Mouse (Mus musculus): ENCODE measurements at regions not wholly inside any gene's neighbourhood (a gene's known extent, or its start where the extent isn't known, plus 50 kb on each side); places are given as distances from the start of the nearest gene placed in this dataset.

GRCm38 (mm10) chr15:44288181-44288580 is 4154.0 kb downstream of the 9330182O14Rik start:
- no peak for TF ChIP-seq CTCF (conservative IDR thresholded peaks at IDR 0.05)
- DNase-seq (ENCODE audit: low spot score in 2 of 2) = no peak
- no peak overlapping the region for H3K27ac ChIP-seq
- H3K4me3 ChIP-seq = no peak overlapping the region

DNA sequence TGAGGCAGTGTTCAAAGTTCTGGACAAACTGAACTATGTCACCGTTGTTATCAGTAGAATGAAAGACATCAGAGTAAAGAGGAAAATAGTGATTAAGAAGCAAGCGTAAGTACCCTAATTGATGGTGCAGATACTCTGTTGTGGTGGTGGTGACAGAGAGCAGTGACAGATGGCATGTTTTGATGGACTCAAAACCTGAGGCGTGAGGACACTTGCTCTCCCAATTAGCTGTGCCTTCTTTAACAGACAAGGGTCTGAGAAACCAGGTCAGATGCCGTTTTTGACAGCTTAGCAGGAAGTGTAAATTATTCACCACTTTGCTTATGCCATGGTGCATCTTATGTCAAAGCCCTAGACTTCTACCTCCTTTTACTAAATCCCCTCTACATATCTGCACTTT is 4154.5 kb downstream of the 9330182O14Rik start:
- no peak for TF ChIP-seq CTCF (conservative IDR thresholded peaks at IDR 0.05)
- DNase-seq (ENCODE audit: low spot score in 2 of 2) = no peak
- Histone ChIP-seq H3K4me3 (no peak overlapping the region), H3K27ac (no peak overlapping the region)

GRCm38 (mm10) chr15:44301491-44301890 is 4167.3 kb downstream of the 9330182O14Rik start:
- no peak for DNase-seq (ENCODE audit: low spot score in 2 of 2)
- Histone ChIP-seq H3K27ac (peak overlapping the region; percentile 46), H3K4me3 (no peak overlapping the region)
- TF ChIP-seq CTCF (conservative IDR thresholded peaks at IDR 0.05) = no peak

DNA sequence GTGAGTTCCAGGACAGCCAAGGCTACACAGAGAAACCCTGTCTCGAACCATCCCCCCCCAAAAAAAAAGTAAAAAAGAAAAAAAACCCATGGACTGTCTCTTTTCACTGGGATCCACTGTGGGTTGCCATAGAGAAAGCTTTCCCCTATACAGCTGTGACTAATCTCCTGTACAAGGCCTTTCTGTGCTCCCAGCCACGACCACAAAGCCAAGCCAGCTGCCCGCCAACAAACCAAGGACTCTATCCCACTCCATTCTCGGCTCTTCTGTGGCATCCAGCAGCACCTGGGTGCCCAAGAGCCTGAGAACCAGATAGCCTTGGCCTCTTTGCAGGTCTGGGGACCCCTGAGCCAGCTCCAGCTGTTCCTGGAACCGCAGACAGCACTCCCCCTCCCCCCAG is 4176.7 kb downstream of the 9330182O14Rik start:
- no peak for DNase-seq (ENCODE audit: low spot score in 2 of 2)
- no peak overlapping the region for H3K4me3 ChIP-seq
- no peak for TF ChIP-seq CTCF (conservative IDR thresholded peaks at IDR 0.05)
- H3K27ac ChIP-seq = no peak overlapping the region

DNA sequence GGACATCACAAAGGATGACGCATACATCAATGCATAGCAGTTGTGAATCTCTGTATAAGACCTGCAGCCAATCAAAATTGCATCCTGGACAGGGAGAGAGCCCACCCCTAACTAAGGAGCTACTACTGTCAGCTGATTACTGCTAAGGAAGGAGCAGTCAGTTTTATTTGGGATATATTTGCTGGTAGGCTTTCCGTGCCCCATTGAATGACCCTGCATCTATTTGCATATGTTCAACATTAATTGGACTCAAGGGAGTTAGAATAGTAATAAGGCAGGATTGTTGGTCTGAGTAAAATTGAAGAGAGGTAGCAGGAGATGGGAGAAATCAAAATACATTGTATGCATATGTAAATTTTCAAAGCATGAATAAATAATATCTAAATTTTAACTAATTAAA is 4179.1 kb downstream of the 9330182O14Rik start:
- Histone ChIP-seq H3K4me3 (no peak overlapping the region), H3K27ac (no peak overlapping the region)
- no peak for TF ChIP-seq CTCF (conservative IDR thresholded peaks at IDR 0.05)
- no peak for DNase-seq (ENCODE audit: low spot score in 2 of 2)
